Mouse (Mus musculus): ENCODE results near the gene Plac1. TPM values are rescaled to one million over a fixed set of nuclear protein-coding genes. Genes with fewer than 3 reads are reported as not detected.

Gene Plac1
- total and polyA plus RNA-seq, 2 experiments from 2014 or later = 1.9 TPM; not detected in 1

- no peak for DNase-seq (ENCODE audit: low spot score)
- 90% methylated on average over 2 of the region's 2 CpGs for WGBS
- TF ChIP-seq EP300 (IDR thresholded peaks at IDR 0.05; ENCODE audit: low read depth) (no peak), CTCF (IDR thresholded peaks at IDR 0.05; ENCODE audit: low read depth) (no peak)
- Histone ChIP-seq H3K9ac (replicated peaks; ENCODE audit: low read depth, low read length) (no peak overlapping the region), H3K27me3 (ENCODE audit: control insufficient read depth, insufficient read depth, low read length) (no peaks in the 10 kb centered on the region), H3K4me3 (ENCODE audit: low read depth, low read length) (no peak overlapping the region), H3K36me3 (replicated peaks; ENCODE audit: control insufficient read depth, insufficient read depth, low read length) (no peaks in the 10 kb centered on the region), H3K4me2 (ENCODE audit: low read depth, low read length) (no peak overlapping the region), H3K9me3 (replicated peaks; ENCODE audit: control insufficient read depth, low read length) (no peaks in the 10 kb centered on the region), H3K27ac (ENCODE audit: low read depth) (no peak overlapping the region), H3K4me1 (ENCODE audit: control insufficient read depth, insufficient read depth) (no peaks in the 10 kb centered on the region)
- ATAC-seq (ENCODE audit: insufficient read depth, low read depth) = no peak
Measured at GRCm38 (mm10) chrX:53023021-53023420, 216.9 kb downstream of the Plac1 start.

MicroRNA genes within 50 kb of the gene (microRNA counts, 519-probe panel; counts per million panel counts)
- microRNA mmu-miR-322 (7,340 counts per million, percentile 86 among the panel's probes with 10 or more counts), microRNA mmu-miR-351 (5,567 counts per million, percentile 72 among the panel's probes with 10 or more counts), microRNA mmu-miR-450a-3p (1,889 counts per million, percentile 18 among the panel's probes with 10 or more counts), microRNA mmu-miR-450a-5p (8,235 counts per million, percentile 93 among the panel's probes with 10 or more counts), microRNA mmu-miR-450b-3p (4,507 counts per million, percentile 57 among the panel's probes with 10 or more counts), microRNA mmu-miR-450b-5p (1,226 counts per million, percentile 10 among the panel's probes with 10 or more counts), microRNA mmu-miR-503 (5,053 counts per million, percentile 65 among the panel's probes with 10 or more counts), microRNA mmu-miR-542-3p (4,440 counts per million, percentile 56 among the panel's probes with 10 or more counts), microRNA mmu-miR-542-5p (5,219 counts per million, percentile 67 among the panel's probes with 10 or more counts)

Small RNAs within 50 kb of the gene (microRNA-seq; reads per million reads assigned to microRNA genes)
- gene Mir322 (77,656 reads per million, percentile 99 among the genes with 10 or more reads in this experiment), gene Mir351 (22,148 reads per million, percentile 96 among the genes with 10 or more reads in this experiment), gene Mir450-1 (90.3 reads per million, percentile 54 among the genes with 10 or more reads in this experiment), gene Mir450-2 (101 reads per million, percentile 56 among the genes with 10 or more reads in this experiment), gene Mir450b (1,425 reads per million, percentile 83 among the genes with 10 or more reads in this experiment), gene Mir503 (2,418 reads per million, percentile 87 among the genes with 10 or more reads in this experiment), gene Mir542 (4,141 reads per million, percentile 92 among the genes with 10 or more reads in this experiment)

Other genes starting within 250 kb of the Plac1 start
- gene Fam122b, start 29.7 kb upstream of the Plac1 start, total RNA-seq (2014; rRNA removed; ENCODE audit: low replicate concordance) = 19.1 and 21.7 TPM in 2 replicates
- 17.2 and 19.1 TPM in 2 replicates for gene Fam122b, start 29.7 kb upstream of the Plac1 start, polyA plus RNA-seq (2015; fragmentation: Nextera tagmentation; extraction: Ambion mirVana)
- gene Fam122c, start 33.3 kb upstream of the Plac1 start, total RNA-seq (2014; rRNA removed; ENCODE audit: low replicate concordance) = not detected in 2 replicates
- not detected in 2 replicates for gene Fam122c, start 33.3 kb upstream of the Plac1 start, polyA plus RNA-seq (2015; fragmentation: Nextera tagmentation; extraction: Ambion mirVana)
- gene Mospd1, start 130.4 kb upstream of the Plac1 start, total RNA-seq (2014; rRNA removed; ENCODE audit: low replicate concordance) = 48.8 and 55.7 TPM in 2 replicates
- 72.5 and 84.6 TPM in 2 replicates for gene Mospd1, start 130.4 kb upstream of the Plac1 start, polyA plus RNA-seq (2015; fragmentation: Nextera tagmentation; extraction: Ambion mirVana)
- not detected in 2 replicates for gene Etd, start 194.8 kb upstream of the Plac1 start, total RNA-seq (2014; rRNA removed; ENCODE audit: low replicate concordance)
- not detected in 2 replicates for gene Etd, start 194.8 kb upstream of the Plac1 start, polyA plus RNA-seq (2015; fragmentation: Nextera tagmentation; extraction: Ambion mirVana)

Measured in heart, postnatal 0 days (tissue).